Mouse (Mus musculus) ovary, postnatal 14 days (tissue): Measurements from ENCODE around the gene Tsc1.

Experiments used
- DNase-seq: peaks from one replicate; pipeline ENCODE4 v3.0.0; 2022; ENCODE audit warnings: low spot score

The Tsc1 gene

DNA sequence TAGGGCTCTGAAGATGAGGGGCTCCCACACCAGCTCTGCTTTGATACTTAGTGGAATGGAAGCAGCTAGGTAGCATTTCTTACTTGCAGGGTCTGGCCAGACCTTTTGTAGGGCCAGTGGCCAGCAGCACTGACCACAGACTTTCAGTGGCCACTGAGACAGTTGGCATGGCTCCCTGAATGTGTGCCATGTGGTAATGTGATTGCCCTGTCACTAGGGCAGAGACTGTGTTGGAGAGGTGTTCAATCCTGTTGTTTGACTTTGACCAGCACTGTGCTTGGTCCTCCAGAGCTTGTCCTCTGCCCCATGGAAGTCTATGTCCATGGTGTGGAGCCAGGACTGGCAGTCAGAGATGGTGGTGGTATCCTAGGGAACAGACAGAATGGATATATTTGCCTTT is 9.5 kb downstream of the Tsc1 start:
- no peak for DNase-seq

DNA sequence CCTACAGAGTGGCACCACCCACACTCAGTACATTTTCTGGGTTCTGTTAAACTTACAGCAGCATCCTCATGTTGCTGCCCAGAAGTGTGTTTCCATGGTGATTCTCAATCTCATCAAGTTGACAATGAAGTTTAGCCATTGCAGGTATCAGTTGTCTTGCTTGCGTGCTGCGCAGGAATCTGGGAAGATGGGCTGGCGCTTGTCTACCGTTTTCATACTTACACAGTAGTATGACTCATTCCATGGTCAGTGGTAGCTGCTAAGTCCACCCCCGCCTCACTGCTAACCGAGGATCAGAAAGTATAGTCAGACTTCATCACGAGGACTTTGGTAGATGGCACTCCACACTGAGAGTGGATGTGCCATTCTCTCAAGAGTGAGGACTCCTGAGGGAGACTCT is 12.3 kb downstream of the Tsc1 start:
- no peak for DNase-seq

DNA sequence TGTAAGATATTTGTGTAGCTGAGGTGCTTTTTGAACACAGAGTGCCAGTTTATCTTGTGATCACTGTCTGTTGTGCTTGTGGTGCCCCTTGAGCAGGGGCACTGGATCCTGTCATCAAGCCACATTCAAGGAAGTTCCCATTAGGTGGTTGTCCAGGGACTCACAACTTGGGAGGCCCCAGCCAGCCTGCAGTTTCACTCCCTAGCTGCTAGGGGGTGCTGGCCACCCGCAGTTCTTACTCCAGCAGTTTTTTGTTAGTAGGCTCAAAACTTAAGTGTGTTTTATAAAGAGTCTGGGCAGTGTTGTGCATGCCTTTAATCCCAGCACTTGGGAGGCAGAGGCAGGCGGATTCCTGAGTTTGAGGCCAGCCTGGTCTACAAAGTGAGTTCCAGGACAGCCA is 13.3 kb downstream of the Tsc1 start:
- DNase-seq = no peak

DNA sequence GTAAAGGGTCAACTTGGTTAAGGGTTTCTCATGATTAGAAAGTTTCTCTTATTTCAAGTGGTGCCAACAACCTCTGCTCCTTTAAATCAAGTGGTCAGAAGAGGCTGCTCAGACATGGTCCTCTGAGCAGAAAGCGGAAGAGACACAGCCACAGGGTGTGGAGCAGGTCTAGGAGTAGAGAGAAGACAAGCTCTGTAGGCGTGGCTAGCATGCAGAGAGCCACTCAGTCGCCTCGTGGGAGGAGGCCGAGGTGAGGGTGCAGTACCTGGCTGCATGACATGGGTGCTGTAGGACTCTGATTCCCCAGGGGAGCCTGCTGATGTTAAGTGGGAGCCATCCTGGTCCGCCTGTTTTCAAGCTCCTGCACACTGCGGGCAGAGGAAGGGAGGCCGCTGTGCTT is 15.2 kb downstream of the Tsc1 start:
- DNase-seq = no peak

DNA sequence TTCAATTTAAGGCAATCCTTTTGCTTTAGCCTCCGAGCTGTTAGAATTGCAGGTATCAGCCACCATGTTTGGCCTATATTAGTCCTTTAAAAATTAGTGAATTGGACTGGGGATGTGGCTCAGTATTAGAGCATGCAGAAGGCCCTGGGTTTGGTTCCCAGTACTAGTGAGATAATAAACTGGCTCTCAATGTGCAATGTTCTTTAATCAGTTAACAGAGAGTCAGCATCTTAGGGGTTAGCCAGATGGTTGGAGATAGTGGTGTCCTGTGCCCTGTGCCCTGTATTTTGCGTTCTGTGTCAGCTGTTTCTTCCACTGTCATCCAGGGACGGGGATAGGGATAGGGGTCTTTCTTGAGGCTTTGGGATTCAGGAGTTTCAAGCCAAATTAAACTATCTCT is 21.9 kb downstream of the Tsc1 start:
- no peak for DNase-seq

DNA sequence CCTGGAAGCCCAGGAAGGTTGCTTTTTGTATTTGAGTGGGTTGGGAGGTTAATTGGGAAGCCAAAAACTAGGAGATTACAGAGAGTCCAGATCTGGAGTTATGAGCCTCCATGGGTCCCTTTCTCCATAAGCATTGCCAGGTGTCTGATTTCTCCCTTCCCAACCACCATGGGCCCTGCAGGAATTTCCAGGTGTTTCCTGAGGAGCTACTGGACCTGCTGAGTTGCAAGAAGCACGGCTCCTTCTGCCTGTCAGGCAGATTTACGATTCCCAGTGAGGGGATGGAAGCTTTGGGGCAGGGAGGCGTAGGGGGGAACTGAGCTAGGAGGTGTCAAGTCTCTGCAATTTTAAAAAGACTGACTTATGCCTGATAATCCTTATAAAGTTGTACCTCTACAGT is 24.8 kb downstream of the Tsc1 start:
- no peak for DNase-seq

DNA sequence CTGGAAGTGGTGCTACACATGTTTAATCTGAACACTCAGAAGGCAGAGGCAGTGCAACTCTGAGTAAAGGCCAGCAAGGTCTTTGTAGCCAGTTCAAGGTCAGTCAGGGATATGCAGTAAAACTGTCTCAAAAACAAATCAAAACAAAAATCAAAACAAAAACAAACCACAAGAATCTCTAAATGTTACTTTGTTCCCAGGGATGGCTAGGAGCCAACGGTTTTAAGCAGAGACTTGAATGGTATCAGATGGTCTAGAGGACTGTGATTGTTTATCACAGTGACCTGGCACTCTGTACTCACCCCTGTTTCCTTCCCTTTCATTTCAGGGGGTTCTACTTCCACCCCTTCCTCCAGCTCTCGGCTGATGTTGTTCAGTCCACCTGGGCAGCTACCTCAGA is 30.4 kb downstream of the Tsc1 start:
- no peak for DNase-seq

DNA sequence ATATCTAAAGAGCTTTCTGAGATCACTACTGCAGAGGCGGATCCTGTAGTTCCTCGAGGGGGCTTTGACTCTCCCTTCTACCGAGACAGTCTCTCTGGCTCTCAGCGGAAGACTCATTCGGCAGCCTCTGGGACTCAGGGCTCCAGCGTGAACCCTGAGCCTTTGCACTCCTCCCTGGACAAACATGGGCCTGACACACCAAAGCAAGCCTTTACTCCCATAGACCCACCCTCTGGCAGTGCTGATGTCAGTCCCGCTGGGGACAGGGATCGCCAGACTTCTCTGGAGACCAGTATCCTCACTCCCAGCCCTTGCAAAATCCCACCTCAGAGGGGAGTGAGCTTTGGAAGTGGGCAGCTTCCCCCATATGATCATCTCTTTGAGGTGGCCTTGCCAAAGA is 35.0 kb downstream of the Tsc1 start:
- no peak for DNase-seq

DNA sequence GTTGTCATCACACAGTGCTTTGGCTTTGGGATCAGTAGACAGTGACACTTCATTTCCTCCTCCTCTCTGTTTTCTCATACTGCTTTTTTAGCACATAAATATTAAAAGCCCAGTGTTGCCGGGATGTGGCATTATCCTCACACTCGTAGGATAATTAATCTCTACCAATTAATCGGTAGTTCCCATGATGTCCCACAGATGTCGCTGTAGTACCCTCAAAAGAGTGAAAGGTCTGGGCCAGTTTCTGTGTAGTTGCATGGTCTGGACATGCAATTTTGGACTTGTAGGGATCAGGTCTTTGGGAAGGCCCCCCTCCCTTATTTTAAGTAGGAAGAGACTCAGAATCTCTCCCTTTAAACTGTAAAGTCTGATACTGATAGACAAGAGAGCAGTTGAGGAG is 39.7 kb downstream of the Tsc1 start:
- DNase-seq = peak; percentile 38

DNA sequence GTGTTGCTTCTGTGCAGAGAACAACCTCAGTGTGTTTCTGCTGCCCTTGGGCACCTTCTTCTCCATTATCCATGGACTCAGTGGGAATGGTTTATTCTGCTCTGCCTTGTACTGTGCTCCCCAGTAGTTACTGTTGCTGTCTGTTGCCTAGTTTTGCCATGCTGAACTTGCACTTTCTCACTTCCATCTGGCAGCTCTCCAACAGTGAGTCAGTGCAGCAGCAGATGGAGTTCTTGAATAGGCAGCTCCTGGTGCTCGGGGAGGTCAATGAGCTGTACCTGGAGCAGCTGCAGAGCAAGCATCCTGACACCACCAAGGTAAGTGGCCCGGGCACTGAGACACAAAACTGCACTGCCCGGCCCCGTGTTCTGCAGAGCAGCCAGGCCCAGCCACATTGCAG is 40.7 kb downstream of the Tsc1 start:
- DNase-seq = no peak

DNA sequence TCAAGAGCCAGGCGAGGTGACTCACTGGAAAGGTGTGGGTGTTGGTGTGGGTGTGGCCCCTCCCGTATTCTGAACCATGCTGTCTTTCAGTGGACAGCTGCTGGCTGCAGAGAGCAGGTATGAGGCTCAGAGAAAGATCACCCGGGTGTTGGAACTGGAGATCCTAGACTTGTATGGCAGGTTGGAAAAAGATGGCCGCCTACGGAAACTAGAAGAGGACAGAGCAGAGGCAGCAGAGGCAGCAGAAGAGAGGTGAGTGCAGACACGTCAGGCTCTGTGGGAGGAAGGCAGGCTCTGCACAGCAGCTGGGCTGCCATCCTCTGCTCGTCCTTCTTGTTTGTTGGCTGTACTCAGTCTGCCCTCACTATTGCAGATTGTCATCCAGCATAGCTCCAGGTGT is 44.9 kb downstream of the Tsc1 start:
- no peak for DNase-seq

DNA sequence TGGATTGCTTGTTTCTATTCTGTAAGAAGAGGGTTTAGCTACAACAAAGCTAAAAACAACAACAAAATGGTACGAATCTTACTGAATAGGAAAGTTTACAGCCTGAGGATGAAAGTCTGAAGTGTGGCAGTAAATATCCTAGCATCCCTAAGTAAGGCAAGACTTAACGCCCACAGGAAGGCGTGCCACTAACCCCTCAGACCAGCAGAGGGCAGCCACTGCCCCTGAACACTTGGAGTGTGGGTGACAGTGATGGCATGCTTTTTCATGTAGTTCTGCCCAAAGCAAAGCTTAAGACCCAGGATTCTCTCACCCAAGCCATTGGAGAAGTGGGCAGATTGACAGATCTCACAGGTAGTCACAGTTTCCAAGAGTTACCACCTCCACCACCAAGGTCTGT is 47.4 kb downstream of the Tsc1 start:
- no peak for DNase-seq

DNA sequence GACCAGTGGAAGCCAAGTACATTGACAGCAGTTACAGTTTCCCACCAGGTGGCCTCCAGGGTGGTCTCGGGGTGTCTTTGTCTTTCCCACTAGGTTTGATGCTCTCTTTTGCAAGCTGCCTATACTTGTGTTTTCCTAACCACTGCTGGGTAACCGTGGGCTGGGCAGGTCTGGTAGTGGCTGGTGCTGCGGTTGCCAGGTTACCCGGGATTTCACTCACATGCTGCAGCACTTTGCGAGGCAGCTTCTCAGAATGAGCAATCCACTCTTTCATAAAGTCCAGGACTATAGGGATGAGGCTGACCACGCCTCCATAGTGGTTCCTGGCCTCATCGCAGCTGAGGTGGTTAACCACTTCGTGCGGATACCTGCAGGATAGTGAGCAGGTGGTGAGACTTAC is 51.7 kb downstream of the Tsc1 start:
- no peak for DNase-seq

DNA sequence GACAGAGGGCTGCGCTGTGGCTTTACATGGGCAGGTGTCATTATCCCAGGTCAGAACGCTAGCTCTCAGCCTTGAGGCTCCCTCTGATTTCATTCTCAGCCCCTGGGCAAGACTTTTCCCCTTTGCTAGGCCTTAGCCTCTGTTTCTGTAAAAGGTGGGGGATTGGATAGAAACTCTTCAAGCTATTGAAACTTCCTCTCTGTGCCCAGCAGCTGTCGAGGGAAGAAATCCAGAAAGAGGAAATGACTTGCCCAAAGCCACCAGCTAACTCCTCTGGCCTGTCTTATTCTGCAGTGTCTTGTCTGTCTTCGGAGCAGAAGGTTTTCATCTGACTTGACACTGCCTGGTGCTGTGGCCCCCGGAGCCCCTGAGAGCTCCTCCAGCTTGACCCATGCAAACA is 57.5 kb downstream of the Tsc1 start:
- DNase-seq = no peak

DNA sequence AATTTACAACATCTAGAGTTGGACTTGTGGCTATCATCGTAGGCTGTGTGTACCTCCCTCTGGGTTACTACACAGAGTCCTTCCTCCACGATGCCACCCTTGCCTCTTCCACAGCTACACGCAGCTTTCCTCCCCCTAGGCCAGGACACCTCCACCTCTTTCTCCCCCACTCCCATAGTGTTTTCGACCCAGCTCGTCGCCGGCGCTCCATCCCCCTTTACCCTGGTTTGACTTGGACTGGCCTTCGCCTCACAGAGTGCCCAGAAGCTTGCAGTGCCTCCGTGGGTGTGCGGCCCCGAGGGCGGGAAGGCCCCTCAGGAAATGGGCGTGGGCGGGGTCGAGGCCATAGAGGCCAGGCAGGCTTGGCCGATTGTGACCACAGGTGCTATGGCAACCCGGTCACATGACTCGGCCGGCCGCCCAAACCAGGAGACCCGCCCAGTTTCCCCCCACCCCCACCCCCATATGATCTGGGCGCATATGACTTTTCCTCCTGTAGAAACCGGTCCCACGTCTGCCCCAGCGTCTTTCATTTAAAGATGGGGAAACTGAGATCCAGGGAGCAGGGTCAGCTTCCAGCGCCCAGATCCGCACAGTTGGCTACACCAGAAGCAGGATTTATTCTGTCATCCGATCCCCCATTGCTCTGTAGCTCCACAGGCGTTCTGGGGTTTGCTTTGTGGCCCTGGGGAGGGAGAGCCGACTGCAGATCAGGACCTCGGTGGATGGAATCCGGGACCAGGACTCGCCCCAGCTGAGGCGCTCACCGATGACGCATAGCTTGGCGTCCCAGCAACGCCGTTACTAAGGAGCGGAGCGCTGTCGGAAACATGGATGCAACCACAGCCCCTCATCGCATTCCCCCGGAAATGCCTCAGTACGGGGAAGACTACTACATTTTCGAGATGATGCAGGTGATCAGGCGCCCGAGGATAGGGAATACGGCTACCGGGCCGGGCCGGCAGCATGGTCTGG is 58.6 kb downstream of the Tsc1 start, which contains the start of the genes Spaca9 and Ak8:
Gene Spaca9 (minus strand): TSS at position 367 of the 975 bp plus-strand sequence.
Gene Ak8 (plus strand): TSS at position 804 of the 975 bp plus-strand sequence.
- DNase-seq = peak; percentile 78

DNA sequence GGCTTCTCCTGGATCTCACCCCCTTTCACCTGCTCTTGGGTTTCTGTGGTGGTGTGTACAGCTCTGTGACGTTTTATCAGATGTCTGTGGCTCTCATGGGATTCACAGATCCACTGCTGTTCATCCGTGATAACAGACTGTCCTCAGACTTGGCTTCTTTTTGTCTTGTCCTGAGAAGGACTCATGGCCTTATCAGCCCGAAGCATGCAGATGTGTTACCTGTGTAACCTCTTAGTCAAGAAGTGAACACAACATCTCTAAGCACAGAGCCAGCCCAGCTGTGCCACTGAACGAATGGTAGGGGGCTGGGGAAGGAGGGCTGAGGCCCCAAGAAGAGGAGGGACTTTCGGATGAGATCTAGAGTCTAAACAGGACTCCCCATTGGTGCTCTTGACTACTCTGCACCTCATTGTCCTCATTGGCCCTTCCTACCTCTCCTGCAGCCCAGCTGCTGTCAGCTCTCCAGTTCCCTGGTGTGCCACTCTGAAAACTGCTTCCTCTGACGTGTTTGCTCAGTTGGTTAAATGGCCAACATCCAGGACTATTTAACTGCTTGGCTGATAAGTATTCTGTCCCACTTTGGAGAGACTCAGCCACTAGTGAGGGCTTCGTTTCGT is 60.7 kb downstream of the Tsc1 start:
- no peak for DNase-seq

DNA sequence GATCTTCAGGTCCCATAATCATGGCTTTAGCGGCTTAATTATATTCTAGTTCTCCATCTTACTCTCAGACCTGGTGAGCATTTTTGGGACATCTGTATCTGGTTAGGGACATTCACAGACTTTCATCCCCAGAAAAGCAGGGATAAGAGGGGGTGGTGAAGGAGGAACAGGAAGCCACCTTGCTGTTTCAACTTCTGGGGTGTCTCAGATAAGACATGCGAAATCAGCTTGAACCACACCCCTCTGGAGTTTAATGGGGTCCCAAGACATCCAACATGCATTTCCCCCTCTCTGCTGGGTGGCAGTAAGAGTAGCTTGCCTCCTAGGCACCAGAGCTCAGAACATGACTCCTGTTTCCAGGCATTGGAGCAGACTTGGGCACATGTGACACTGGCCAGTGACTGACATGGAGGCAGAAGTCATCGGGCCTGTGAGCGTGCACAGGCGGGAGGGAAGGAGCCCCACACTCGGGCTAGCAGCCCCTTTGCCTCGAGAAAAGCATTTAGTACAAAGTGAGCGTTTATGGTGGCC is 65.1 kb downstream of the Tsc1 start:
- no peak for DNase-seq

DNA sequence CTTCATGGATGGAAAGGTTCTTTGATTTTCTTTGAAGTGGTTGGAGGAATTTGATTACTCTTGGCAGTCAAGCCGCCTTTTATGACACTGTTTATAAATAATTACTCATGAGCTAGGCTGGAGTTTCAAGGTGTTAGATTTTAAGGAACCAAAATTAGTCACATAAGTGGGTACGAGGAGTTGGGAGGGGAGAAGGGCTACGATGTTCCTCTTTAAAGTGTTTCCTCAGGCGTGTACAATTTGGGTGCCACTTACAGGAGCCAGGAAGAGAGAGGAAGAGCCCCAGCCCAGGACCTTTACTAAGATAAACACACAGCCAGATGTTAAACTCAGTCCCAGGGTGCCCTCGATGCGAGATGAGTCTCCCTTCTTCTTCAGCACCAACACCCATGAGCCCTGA is 65.8 kb downstream of the Tsc1 start:
- DNase-seq = no peak

DNA sequence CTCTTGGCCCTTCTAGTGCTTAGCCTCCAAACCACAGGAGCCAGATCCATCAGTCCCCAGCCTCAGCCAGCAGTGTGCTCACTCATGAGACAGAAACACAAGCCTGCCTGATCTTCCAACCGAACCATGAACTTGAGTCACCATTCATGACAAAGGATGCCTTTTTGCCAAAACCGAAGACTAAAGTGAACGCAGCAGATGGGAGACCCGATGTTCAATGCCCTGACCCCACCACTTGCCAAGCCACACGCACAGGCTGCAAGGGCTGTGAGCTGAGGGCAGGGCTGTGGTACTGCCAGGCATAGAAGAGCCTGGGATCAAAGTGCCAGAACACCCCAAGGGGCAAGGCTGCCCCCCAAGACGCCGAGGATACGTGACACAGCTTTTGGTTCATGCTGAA is 72.0 kb downstream of the Tsc1 start:
- DNase-seq = no peak

DNA sequence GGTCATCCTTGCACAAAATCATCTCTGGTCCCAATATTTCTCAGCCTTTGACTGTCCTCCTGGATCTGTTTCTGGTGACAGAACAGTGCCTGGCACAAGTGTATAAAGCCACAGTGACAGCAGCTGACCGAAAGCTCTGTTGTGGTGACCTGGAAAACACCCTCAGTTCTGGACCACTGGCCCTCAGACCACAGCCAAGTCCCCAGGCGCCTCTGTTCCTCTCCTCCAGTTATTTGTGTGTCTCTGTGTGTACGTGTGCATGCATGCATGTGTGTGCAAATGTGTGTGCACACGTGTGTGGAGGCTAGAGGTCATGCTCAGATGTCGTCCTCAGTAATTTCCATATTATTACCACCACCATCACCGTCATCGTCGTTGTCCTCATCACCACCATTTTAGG is 81.4 kb downstream of the Tsc1 start:
- no peak for DNase-seq

DNA sequence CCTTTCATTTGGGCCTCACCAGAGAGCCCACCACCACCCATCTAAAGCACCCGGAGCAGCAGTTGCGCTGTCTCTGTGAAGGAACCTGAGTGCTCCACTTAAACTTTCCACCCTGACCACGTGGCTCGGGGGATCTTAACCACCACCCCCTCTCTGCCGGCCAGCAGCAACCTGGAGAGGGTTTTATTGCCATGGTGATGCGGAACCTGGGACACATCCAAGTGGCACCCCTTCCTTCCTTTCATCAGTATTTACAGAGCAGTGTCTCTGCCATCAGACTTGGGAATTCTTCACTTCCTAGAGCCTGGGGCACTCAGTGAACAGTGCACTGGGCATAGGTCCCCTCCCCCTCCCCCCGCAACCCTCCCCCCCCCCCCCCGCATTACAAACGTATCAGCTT is 82.9 kb downstream of the Tsc1 start:
- DNase-seq = no peak

DNA sequence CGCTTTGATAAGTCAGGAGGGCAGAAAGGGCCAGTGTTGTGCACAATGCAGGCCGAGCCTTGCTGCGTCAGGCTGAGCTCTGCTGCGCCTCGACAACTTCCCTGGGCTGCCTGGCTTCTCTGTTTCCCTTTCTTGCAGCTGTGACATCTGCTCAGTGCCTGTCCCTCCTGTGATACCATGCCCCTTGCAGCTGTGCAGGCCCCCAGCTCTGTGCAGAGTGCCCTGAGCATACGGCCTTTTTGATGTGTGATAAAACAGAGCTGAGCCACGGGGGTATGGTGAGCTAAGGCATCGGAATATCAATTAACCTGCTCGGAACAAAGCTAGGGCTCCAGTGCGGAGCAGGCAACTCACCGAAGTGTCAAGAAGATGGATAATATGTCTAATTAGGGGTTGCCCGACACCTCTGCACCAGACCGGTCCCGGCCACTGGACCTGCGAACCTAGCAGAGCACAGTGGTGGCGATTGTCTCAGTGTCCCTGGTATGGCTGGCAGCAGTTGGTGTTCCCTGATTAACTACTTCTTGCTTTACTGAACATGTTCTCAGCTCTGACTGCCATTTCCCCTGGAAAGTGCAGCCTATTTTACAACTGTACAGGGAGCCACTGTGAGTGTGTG is 86.9 kb downstream of the Tsc1 start:
- no peak for DNase-seq

DNA sequence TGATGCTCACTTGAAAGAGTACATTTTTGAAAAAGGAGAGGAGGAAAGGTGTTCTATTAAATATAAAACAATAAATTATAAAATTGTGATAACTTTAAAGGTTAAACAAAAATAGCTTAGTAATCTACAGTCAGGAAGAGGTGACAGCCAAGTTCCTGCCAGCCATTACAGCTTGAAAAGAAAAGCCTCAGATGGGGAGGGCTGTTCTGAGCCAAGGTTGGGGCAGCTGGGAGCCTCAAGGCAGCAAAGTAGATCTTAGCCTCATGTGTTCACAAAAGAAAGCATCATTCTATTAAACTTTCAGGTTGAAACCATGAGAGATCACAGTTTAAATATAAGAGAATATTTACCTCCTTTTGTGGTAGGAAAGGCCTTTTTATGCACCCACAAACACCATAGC is 89.6 kb downstream of the Tsc1 start:
- DNase-seq = no peak
